15 mouse cellular contexts compared by ENCODE assay signal in genomic region chr3:37706439-37706838, GRCm38 (mm10). TPM values are rescaled to one million over a fixed set of nuclear protein-coding genes. Genes with fewer than 3 reads are reported as not detected.
DNase-seq lines count a peak whose midpoint lies in the region.
"Had no signal": no experiment of that assay in that cellular context is flagged by ENCODE, and none has a peak within 500 bp of the region (broad histone marks: within the 10 kb centered on the region; RNA-seq: fewer than 3 reads in every experiment).

No protein-coding gene starts in this region.

- no peaks in the 10 kb centered on the region for H3K27me3 ChIP-seq in hindbrain, embryonic 10.5 days (ENCODE audit: insufficient read depth, poor library complexity, severe bottlenecking)
- H3K27me3 ChIP-seq: forebrain, embryonic 15.5 days; hindbrain, embryonic 13.5 days; midbrain, embryonic 15.5 days had no signal

- 91% methylated on average over 4 of the region's 4 CpGs for WGBS in hindbrain, embryonic 10.5 days

- peaks cover 9% of the 10 kb centered on the region; the same call in 1 of the 2 replicates for H3K9me3 ChIP-seq in hindbrain, embryonic 10.5 days
- H3K9me3 ChIP-seq: forebrain, embryonic 15.5 days; midbrain, embryonic 15.5 days had no signal

- H3K36me3 ChIP-seq in hindbrain, embryonic 10.5 days: 0 out of 2 replicates have a peak, but pooled peaks cover 2% of the 10 kb centered on the region
- H3K36me3 ChIP-seq: forebrain, embryonic 15.5 days; G1E; hindbrain, embryonic 13.5 days; midbrain, embryonic 15.5 days had no signal

- no peak overlapping the region for H3K27ac ChIP-seq in hindbrain, embryonic 10.5 days
- H3K27ac ChIP-seq: forebrain, embryonic 15.5 days; heart, adult 2 months; hindbrain, embryonic 13.5 days; midbrain, embryonic 15.5 days had no signal

- H3K4me1 ChIP-seq in hindbrain, embryonic 10.5 days (replicated peaks): peaks cover 13% of the 10 kb centered on the region
- H3K4me1 ChIP-seq: forebrain, embryonic 15.5 days; hindbrain, embryonic 13.5 days; midbrain, embryonic 15.5 days had no signal

- DNase-seq in heart, postnatal 10 days: peak; percentile 28 to 37
- no peak for DNase-seq in heart, postnatal 25 days (ENCODE audit: low spot score)
- peak; percentile 20 for DNase-seq in NIH3T3 (ENCODE audit: low read depth)
- DNase-seq in kidney, adult 8-10 months: peak; percentile 38 to 40
- DNase-seq in lung, postnatal 10 days: peak; percentile 46
- DNase-seq in hindbrain, embryonic 10.5 days (ENCODE audit: low spot score): no peak
- DNase-seq in right cerebral cortex, adult 18-20 months: no peak
- DNase-seq: adrenal gland, postnatal 10 days; cerebellum, adult 8-10 months; layer of hippocampus, postnatal 36 days had no signal

- no peak overlapping the region for H3K4me3 ChIP-seq in hindbrain, embryonic 10.5 days
- H3K4me3 ChIP-seq: forebrain, embryonic 15.5 days; heart, adult 2 months; hindbrain, embryonic 13.5 days; midbrain, embryonic 15.5 days had no signal

- intact Hi-C loops in heart, postnatal 10 days (cut with DNase I): no loop called here
- intact Hi-C loops in heart, postnatal 25 days (cut with DNase I): loop anchor here (5.0 kb wide), 1 partner anchor 46 kb away; no protein-coding TSS in a partner anchor

RNA-seq across cellular contexts. Expression of gene Gm5148, which starts 17.9 kb away (rescaled TPM):
- total RNA-seq in heart, postnatal 10 days (2021): under 1 TPM in 1 of 2 experiments, not detected in 1; 0.38 TPM
- total RNA-seq in heart, postnatal 25 days (2021): not detected
- 3.2 and 3.4 TPM in 2 replicates for polyA plus RNA-seq in hindbrain, embryonic 10.5 days (2016; fragmentation: Nextera tagmentation; extraction: Ambion mirVana)

Comparison
In these comparisons a context has a peak if more than half of its experiments do, and no peak if none do; other contexts are left out.
1. DNase-seq: peak in heart, postnatal 10 days (2 of 2), NIH3T3 (single experiment), kidney, adult 8-10 months (2 of 2) and lung, postnatal 10 days (single experiment); none in heart, postnatal 25 days (single experiment), hindbrain, embryonic 10.5 days (single experiment) and right cerebral cortex, adult 18-20 months (single experiment).